Mouse (Mus musculus): Measurements from ENCODE around the gene Dnase1l3. TPM values are rescaled to one million over a fixed set of nuclear protein-coding genes. Genes with fewer than 3 reads are reported as not detected.
A peak's percentile ranks its signal among the peaks of the same experiment; 100 is the strongest.

Gene Dnase1l3
- polyA plus RNA-seq, 1 experiment, result 0.52 TPM

GRCm38 (mm10) chr14:7978183-7978582 is 16.2 kb downstream of the Dnase1l3 start:
- DNase-seq (ENCODE audit: low spot score), result no peak

GRCm38 (mm10) chr14:7977471-7977870 is 16.9 kb downstream of the Dnase1l3 start:
- DNase-seq (ENCODE audit: low spot score), result no peak

GRCm38 (mm10) chr14:7975177-7975576 is 19.2 kb downstream of the Dnase1l3 start:
- DNase-seq (ENCODE audit: low spot score), result no peak

DNA sequence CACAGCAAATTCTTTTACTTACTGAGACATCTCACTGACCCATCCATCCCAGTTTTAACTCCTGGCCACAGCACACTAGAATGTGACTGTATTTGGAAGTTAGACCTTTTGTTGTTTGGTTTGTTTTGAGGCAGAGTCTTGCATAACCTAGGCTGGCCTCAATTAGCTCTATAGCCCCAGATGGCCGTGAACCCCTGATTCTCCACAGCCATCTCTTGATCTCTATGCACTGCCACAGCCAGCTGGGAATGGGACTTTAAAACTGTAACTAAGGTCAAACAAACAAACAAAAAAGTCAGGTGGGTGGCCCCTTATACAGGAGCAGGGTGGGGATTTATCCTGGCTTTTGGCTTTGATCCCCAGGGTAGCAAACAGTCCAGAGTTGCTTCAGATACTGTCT is 19.7 kb downstream of the Dnase1l3 start:
- DNase-seq (ENCODE audit: low spot score), result no peak

DNA sequence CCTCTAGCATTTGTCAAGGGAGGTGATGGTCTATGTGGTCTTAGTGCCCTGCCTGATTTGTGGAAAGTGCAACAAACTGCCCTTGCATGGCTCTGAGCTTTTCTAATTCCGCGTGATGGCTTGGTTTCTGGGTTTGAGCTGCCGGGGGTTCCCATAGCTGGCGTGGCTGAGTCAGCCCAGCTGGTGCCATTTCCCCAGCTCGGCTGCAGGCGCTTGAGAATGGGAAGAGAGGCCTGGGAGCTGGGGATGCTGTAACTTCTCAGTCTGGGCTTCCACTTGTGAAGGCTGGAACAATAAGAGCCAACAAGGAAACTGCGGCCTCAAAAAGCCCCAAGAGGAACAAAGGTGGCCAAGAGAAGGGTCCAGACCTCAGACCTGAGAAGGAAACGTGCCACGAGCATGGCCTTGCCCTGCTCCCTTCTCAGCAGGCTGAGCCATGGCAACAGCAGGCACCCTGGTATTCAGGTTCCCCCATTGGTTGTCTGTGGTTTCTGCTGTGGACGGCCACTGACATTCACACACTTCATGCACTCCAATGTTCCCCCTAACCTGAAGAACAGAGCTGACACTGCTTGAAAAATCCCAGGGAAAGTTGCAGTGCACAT is 22.4 kb downstream of the Dnase1l3 start:
- no peak for DNase-seq (ENCODE audit: low spot score)

DNA sequence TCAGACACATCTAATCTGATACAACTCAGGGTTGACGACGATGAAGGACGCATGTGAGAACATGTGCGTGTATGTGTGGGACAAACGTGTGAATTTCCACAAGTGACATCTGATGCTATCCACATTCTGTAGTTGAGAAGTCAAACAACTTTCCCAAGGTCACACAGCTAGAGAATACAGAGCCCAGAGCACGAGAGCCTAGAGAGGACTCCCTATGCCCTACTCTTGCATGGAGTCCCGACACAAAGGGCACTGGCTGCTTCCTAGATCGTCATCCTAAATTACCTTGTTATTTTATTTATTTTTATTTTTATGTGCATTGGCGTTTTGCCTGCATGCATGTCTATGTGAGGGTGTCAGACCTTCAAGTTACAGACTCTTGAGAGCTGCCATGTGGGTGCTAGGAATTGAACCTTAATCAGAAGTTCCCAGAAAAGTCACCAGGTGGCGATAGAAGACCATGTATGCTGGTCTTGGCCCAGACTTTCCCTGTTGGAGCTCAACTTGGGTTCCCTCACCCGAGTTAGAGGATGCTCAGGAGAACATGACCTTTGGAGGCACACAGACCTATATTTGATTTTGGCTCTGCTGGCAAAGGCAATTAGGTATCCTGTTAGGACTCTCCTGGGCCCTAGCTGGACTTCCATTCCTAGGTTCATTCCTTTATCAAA is 30.0 kb downstream of the Dnase1l3 start:
- no peak for DNase-seq (ENCODE audit: low spot score)

DNA sequence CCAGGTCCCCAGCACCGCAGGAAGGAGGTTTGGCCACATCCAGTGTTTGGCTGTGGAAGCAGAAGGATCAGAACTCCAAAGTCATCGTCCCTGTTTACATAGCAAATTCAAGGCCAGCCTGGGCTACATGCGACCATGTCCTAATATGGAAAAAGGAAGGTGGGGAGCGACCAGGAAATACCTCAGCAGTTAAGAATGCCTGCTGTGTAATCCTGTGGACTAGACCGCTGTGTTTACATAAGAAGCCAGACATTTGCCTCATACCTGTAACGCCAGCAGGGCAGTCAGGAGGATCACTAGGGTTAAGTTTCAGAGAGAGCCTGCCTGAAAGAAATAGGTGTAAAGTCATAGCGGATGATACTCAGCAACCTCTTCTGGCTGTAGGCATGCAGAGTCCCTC is 31.2 kb downstream of the Dnase1l3 start:
- no peak for DNase-seq (ENCODE audit: low spot score)

GRCm38 (mm10) chr14:7962626-7963025 is 31.7 kb downstream of the Dnase1l3 start:
- no peak for DNase-seq (ENCODE audit: low spot score)

- no peak for DNase-seq (ENCODE audit: low spot score)
Measured at GRCm38 (mm10) chr14:7961714-7962113, 32.7 kb downstream of the Dnase1l3 start.

- DNase-seq (ENCODE audit: low spot score), result no peak
Measured at GRCm38 (mm10) chr14:7960616-7961015, 33.8 kb downstream of the Dnase1l3 start.

GRCm38 (mm10) chr14:7957049-7957448 is 37.3 kb downstream of the Dnase1l3 start, which contains the start of gene Gm45521:
Gene Gm45521 (plus strand): TSS chr14:7957288.
- no peak for DNase-seq (ENCODE audit: low spot score)

GRCm38 (mm10) chr14:7956427-7956826 is 37.9 kb downstream of the Dnase1l3 start:
- peak; percentile 56 for DNase-seq (ENCODE audit: low spot score)

- DNase-seq (ENCODE audit: low spot score), result no peak
Measured at GRCm38 (mm10) chr14:7954071-7954471, 40.3 kb downstream of the Dnase1l3 start.

DNA sequence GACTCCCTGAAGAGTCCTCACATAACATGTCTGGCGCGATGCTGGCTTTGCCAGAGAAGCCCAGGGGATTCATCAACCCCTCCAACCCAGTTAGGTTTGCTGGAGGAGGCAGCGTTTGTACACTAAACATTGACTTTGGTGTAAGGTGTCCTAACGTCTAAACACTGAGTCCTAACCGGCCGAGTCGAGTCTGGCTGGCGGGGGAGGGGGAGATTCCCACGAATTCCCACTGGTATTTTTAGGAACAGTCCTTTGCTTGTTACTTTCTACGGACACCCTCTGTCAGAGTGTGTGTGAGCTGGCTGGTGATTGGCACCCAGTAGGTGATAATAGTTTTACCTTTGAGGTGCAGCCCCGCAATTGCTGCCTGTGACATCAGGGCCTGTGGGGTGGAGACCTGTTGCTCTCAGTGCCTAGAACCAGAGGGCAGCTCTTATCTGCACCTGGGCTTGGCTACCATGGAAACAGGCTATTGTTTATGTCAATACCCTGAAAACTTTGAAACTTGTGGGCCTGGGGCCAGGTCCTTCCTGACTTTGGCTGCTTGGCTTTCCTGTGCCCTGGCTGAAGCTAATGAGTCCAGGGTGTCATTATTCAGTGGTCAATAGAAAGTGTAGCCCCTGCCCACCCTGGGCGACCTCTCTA is 41.6 kb downstream of the Dnase1l3 start:
- DNase-seq (ENCODE audit: low spot score), result no peak

GRCm38 (mm10) chr14:7951234-7951633 is 43.1 kb downstream of the Dnase1l3 start:
- no peak for DNase-seq (ENCODE audit: low spot score)

- DNase-seq (ENCODE audit: low spot score), result no peak
Measured at GRCm38 (mm10) chr14:7945261-7945660, 49.1 kb downstream of the Dnase1l3 start.

DNA sequence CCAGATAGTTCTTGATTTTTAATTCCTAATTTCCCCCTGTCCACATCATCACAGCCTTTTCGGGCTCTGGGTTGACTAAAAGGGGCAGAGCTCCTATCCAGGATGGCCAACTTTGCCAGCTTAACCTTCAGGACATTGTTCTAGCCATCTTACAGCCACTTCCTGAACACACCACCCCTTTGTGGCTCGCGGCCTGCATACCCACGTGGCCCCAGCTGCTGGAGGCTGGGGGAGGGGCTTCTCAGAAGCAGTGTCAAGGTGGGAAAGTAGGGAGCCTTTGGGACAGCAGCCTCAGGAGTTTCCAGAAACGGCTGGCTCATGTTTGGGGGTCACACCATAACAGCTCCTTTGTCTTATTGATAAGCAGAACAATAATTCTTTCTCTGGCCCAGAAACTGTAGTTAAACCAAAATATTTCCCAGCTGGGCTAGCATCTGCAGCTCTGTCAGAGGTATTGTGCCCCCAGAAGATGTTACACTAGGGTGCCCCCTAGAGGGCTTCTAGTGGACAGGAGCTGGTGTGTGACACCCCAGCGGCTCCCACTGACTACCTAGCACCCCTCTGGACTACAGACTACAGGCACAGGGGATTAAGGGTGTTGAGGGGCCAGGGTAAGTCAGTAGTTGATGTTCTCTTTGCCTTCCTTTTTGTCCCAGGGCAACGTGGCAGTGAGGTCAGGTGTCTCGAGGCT is 49.9 kb downstream of the Dnase1l3 start:
- DNase-seq (ENCODE audit: low spot score), result no peak

GRCm38 (mm10) chr14:7943801-7944135 is 50.6 kb downstream of the Dnase1l3 start:
- no peak for DNase-seq (ENCODE audit: low spot score)

DNA sequence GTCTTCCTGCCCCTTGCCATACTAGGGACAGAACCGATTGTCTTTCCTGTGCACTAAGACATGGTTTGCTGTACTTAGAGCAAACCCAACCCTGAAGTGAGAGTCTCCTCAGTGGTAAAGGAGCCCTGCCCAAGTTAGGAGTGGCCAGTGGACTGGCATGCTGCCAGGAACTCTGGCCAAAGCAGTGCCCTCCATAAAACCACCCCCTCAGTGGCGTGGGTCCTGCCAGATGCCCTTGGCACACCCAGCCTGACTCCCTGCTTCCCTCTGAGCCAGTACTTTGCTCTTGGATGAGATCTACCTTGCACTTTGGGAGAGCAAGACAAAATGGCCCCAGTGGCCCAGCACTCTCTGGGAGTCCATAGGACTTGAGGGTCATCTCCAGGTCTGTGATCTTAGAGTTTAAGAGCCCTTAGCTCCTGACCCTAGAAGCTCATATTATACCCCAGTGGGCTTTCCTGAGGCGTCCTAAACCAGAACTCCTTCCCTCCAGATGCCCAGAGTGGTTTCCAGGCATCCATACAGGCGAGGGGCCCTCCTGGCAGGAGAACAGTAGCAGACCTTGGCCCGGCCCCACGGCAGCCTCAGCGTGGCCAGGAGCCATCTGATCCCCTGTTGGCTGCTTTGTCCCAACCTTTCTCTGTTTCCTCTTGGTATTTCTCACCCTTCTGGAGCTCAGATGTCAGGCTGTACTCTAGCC is 51.1 kb downstream of the Dnase1l3 start:
- DNase-seq (ENCODE audit: low spot score), result no peak

DNA sequence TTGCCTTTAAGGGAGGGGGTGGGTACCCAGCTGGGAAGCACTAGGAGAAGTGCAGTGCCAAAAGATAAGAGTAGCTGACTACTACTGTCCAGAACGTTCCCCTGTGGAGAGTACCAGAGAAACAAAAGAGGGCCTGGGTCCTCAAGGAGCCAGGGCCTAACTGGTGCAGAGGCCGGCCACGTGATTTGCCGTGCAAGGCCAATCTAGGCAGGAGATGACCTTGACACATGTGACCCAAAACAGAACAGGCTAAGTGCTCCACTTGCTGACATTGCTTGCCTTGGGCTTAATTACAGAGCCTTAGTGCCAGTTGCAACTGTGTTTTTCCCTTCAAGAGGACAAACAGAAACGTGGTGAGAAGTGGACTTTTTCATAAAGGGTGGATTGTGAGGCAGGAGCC is 53.0 kb downstream of the Dnase1l3 start:
- DNase-seq (ENCODE audit: low spot score), result no peak

DNA sequence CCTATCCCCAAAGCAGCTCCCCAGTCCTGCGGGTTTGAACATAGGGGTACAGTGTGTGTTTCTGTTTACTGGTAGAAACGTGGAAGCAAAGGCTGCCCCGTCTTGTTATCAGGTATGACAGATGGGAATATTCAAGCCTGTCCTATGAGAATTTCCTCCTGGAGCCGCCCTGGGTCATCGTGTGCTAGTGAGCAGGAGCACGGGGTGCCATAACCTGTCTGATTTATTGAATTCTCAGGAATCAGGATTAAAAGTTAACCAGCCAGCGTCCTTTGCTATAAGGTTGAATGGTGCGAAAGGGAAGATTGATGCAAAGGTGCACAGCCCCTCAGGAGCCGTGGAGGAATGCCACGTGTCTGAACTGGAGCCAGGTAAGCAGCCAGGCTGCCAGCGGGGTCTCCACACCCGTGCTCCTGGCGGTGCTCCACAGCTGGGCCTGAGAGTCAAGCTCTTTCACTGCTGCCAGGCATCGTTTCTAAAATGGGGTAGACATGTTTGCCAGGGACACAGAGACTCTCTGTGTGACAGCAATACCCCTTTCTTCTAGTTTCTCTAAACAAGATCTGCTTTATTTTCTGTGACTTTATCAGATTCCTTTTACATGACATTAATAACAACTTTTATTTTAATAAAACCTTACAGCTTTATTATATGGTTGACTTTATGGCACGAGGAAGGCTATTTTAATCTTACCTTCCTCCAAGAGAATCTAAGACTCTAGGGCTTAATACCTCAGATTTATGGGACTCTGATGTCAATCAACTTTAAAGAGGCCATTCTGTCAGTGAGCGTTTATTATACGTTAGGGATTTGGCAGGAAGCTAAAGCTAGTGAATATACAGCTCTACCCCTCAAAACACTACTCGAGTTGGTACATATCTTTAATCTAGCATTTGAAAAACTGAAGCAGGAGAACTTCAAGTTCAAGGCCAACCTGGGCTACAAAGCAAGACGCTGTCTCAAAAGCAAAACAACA is 55.3 kb downstream of the Dnase1l3 start:
- no peak for DNase-seq (ENCODE audit: low spot score)
